Mouse (Mus musculus) lung, postnatal 4 days (tissue): Measurements from ENCODE around the gene Cd209b.

Experiments used
- DNase-seq, 2 experiments: peaks; one replicate each; pipeline ENCODE4 v3.0.0; 2021

Gene Cd209b

DNA sequence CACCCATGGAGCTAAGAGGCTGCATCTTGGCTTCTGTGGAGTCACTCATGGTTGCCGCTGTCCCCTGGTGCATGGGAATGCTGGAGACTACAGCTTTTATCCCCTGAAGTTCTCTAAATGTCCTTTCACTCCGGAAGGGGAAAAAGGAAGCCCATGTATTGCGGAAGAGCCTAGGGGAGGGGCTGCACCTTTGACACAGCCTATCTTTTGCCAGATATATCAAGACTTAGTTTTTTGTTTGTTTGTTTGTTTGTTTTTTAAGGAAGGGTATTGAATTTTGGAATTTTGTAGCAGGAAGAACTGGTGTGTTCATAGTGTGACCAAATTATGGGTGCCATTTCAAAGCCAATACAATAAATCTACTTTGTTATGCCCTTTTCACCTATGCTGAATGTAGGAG lies at the start of gene Cd209b:
Cd209b (minus strand) TSS at position 101 of the 400 bp plus-strand sequence.
- no peak for DNase-seq

DNA sequence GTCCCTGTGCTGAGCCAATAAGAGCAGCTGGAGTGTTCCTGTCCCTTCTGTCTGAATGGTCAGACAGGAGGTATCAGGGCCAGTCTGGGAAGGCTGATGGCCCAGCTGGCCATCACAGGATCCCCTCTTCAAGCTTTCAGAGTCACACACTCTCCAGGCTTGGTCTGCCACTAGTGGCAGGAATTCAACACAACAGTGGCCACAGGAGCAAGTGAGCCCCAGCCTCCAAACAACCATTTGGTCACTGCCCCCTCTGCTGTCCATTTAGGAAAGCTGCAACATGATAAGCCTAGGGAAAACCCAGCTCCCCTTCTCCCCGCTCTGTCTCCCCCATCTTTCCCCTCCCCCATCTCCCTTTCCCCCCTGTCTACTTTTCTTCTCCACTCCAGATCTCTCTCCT lies 29.4 kb upstream of the Cd209b start:
- DNase-seq: peak; percentile 4 to 22

DNA sequence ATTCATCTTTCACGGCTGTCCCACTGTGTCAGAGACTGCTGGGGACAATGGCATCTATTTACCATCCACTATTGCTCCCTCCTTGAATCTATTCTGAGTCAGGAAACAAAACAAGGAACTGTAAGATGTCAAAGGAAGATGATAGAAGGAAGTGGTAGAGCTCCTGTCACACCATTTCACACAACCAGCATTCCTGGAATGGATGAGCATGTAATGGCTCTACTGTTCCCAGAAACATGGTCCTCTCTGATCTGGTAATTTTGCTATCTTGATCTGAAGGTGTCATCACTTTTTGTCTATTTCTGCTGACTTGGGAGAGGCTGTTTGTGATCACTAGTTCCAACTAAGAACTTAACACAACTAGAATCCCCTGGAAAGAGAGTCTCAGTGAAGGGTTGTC lies 28.0 kb upstream of the Cd209b start, which contains the start of gene Cd209c:
Cd209c (minus strand) TSS at position 101 of the 400 bp plus-strand sequence.
- DNase-seq: no peak

DNA sequence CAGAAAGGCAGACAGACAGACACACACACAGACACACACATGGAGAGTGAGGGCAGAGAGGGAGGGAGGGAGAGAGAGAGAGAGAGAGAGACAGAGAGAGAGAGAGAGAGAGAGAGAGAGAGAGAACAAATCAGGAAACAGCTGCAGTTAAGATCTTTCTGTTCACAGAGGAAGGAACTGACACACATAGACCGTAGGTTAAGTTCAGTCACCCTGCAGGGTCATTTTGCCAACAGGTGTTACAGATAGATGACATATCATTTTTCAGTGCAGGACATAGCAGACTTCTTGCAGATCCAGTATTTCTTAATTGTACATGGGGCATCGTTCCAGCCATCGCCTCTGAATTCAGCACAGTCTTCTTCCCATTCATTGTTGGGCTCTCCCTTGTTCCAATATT lies 13.4 kb upstream of the Cd209b start:
- DNase-seq: no peak

DNA sequence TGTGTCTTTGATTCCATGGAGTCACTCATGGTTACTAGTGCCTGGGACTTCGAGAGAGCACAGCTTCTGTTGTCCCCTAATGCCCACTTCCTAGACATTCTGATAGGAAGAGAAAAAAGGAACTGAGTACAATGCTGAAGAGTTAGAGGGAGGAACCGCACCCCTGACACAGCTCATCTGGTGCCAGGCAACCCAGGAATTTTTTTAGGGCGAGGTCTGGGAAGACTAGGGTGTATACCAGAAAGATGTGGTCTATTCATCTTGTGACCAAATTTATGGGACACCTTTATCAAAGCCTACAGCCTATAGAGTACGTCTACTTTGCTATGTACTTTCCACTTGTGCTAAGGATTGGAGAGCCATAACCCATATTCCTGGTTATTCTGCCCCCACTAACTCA lies 48.2 kb downstream of the Cd209b start, which contains the start of gene Cd209d:
Cd209d (minus strand) TSS at position 101 of the 400 bp plus-strand sequence.
- DNase-seq: no peak

DNA sequence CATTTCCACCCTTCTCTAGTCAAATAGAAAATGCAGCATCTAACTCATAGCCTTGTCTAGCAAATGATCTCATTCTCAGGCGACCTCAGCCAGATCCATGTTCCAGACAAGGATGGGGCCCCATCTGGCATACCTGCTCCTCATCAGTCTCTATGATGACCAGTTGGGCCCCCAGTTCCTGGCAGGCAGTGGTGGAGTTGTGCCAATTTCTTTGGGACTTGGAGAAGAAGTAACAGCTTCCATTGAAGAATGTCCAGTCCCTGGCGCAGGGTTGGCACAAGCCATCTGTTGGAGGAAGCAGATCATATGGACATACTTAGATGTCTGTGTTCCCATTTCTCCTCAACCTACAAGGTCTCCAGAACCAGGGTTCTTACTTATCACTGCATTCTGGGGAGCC lies 50.5 kb downstream of the Cd209b start:
- no peak for DNase-seq
